ENCODE assay signal across 8 mouse cellular contexts in genomic region chr8:104171050-104171620, GRCm38 (mm10). TPM values are rescaled to one million over a fixed set of nuclear protein-coding genes. Genes with fewer than 3 reads are reported as not detected.
DNase-seq lines count a peak whose midpoint lies in the region; ATAC-seq lines count a peak whose summit lies in the region.

No protein-coding gene starts in this region.

- H3K36me3 ChIP-seq in heart, embryonic 11.5 days (ENCODE audit: control insufficient read depth, insufficient read depth, low read length): no peaks in the 10 kb centered on the region
- no peaks in the 10 kb centered on the region for H3K36me3 ChIP-seq in hindbrain, embryonic 11.5 days (ENCODE audit: control insufficient read depth, insufficient read depth, low read length)
- H3K36me3 ChIP-seq in midbrain, embryonic 11.5 days (ENCODE audit: control insufficient read depth, insufficient read depth, low read length): no peaks in the 10 kb centered on the region

- H3K27ac ChIP-seq in heart, embryonic 11.5 days (ENCODE audit: low read depth, low read length): no peak overlapping the region
- H3K27ac ChIP-seq in hindbrain, embryonic 11.5 days (ENCODE audit: low read depth, low read length): no peak overlapping the region
- no peak overlapping the region for H3K27ac ChIP-seq in midbrain, embryonic 11.5 days (ENCODE audit: low read depth, low read length)

- DNase-seq in heart, adult 18-20 months: no peak
- DNase-seq in ZHBTc4 (ENCODE audit: low read depth, low spot score): peak; percentile 12
- no peak for DNase-seq in hindbrain, embryonic 11.5 days (ENCODE audit: low spot score)
- peak; percentile 93 for DNase-seq in midbrain, embryonic 11.5 days (ENCODE audit: low spot score, missing footprints)
- no peak for DNase-seq in left cerebral cortex, postnatal 36 days (ENCODE audit: low spot score in 2 of 2)
- no peak for DNase-seq in thymus, postnatal 0 days (ENCODE audit: low spot score)

- peaks cover 55% of the 10 kb centered on the region for H3K27me3 ChIP-seq in heart, embryonic 11.5 days (ENCODE audit: control insufficient read depth, insufficient read depth, low read length)
- peaks cover 31% of the 10 kb centered on the region for H3K27me3 ChIP-seq in hindbrain, embryonic 11.5 days (ENCODE audit: control insufficient read depth, insufficient read depth, low read length)
- peaks cover 39% of the 10 kb centered on the region for H3K27me3 ChIP-seq in midbrain, embryonic 11.5 days (ENCODE audit: control insufficient read depth, insufficient read depth, low read length)

- no peaks in the 10 kb centered on the region for H3K9me3 ChIP-seq in heart, embryonic 11.5 days (replicated peaks; ENCODE audit: control insufficient read depth, low read length)
- H3K9me3 ChIP-seq in hindbrain, embryonic 11.5 days (ENCODE audit: control insufficient read depth, low read length): no peaks in the 10 kb centered on the region
- H3K9me3 ChIP-seq in midbrain, embryonic 11.5 days (ENCODE audit: control insufficient read depth, low read length): no peaks in the 10 kb centered on the region

- intact Hi-C loops in left cerebral cortex, postnatal 36 days (cut with DNase I): no loop called here

- H3K4me3 ChIP-seq in heart, embryonic 11.5 days (ENCODE audit: low read depth, low read length): peak overlapping the region; percentile 68
- H3K4me3 ChIP-seq in hindbrain, embryonic 11.5 days (ENCODE audit: low read depth, low read length): peak overlapping the region; percentile 71
- peak overlapping the region; percentile 67 for H3K4me3 ChIP-seq in midbrain, embryonic 11.5 days (ENCODE audit: low read depth, low read length)

- H3K4me1 ChIP-seq in heart, embryonic 11.5 days (ENCODE audit: control insufficient read depth, insufficient read depth, low read length): no peaks in the 10 kb centered on the region
- no peaks in the 10 kb centered on the region for H3K4me1 ChIP-seq in hindbrain, embryonic 11.5 days (replicated peaks; ENCODE audit: control insufficient read depth, insufficient read depth, low read length)
- H3K4me1 ChIP-seq in midbrain, embryonic 11.5 days (ENCODE audit: control insufficient read depth, insufficient read depth, low read length): no peaks in the 10 kb centered on the region; the same call in none of the 2 replicates

- H3K9ac ChIP-seq in heart, embryonic 11.5 days (ENCODE audit: low read depth, low read length): peak overlapping the region; percentile 67
- H3K9ac ChIP-seq in hindbrain, embryonic 11.5 days (ENCODE audit: low read depth, low read length): peak overlapping the region; percentile 77
- peak overlapping the region; percentile 73 for H3K9ac ChIP-seq in midbrain, embryonic 11.5 days (ENCODE audit: low read length)

- ATAC-seq in heart, embryonic 11.5 days (replicated peaks; ENCODE audit: insufficient number of reproducible peaks, low FRiP score, low TSS enrichment): no peak
- ATAC-seq in hindbrain, embryonic 11.5 days (ENCODE audit: low FRiP score): peak; percentile 45
- ATAC-seq in midbrain, embryonic 11.5 days (ENCODE audit: low FRiP score): no peak; the same call in 1 of the 2 replicates
- ATAC-seq in monocyte, adult 5-6 weeks (replicated peaks; ENCODE audit: insufficient number of reproducible peaks, low FRiP score, low TSS enrichment, poor library complexity, severe bottlenecking): no peak

- 4% methylated on average over 32 of the region's 32 CpGs for WGBS in heart, embryonic 11.5 days (ENCODE audit: insufficient replicate concordance)
- WGBS in hindbrain, embryonic 11.5 days: 4% methylated on average over 32 of the region's 32 CpGs
- 5% methylated on average over 32 of the region's 32 CpGs for WGBS in midbrain, embryonic 11.5 days

- peak overlapping the region; percentile 100 for H3K4me2 ChIP-seq in heart, embryonic 11.5 days
- H3K4me2 ChIP-seq in hindbrain, embryonic 11.5 days (replicated peaks; ENCODE audit: low read depth, low read length): peak overlapping the region; percentile 100
- H3K4me2 ChIP-seq in midbrain, embryonic 11.5 days: peak overlapping the region; percentile 96

RNA-seq across cellular contexts. Expression of gene Bean1, which starts 0.9 kb away (rescaled TPM):
- 0.16 and 0.20 TPM in 2 replicates for polyA plus RNA-seq in heart, embryonic 11.5 days (2014; fragmentation: Nextera tagmentation; extraction: Ambion mirVana)
- total RNA-seq in heart, adult 18-20 months (2021): 1 to 10 TPM; 1.5 to 1.8 TPM
- 0.71 and 0.88 TPM in 2 replicates for polyA plus RNA-seq in hindbrain, embryonic 11.5 days (2014; fragmentation: Nextera tagmentation; extraction: Ambion mirVana)
- polyA plus RNA-seq in midbrain, embryonic 11.5 days (2014; fragmentation: Nextera tagmentation; extraction: Ambion mirVana): 0.63 and 0.66 TPM in 2 replicates
- 10 to 100 TPM; 11.0 to 11.6 TPM for total RNA-seq in left cerebral cortex, postnatal 36 days (2021)
- 0.19 TPM in 1 of 3 replicates, not detected in the others for total RNA-seq in monocyte, adult 5-6 weeks (2017)
- polyA plus RNA-seq in thymus, postnatal 0 days (2015; fragmentation: Nextera tagmentation; extraction: Ambion mirVana): 0.28 and 0.40 TPM in 2 replicates

Comparison
In these comparisons a context has a peak if more than half of its experiments do, and no peak if none do; other contexts are left out.
1. DNase-seq: peak in ZHBTc4 (single experiment) and midbrain, embryonic 11.5 days (single experiment); none in heart, adult 18-20 months (0 of 2), hindbrain, embryonic 11.5 days (single experiment), left cerebral cortex, postnatal 36 days (0 of 2) and thymus, postnatal 0 days (single experiment).
2. Peak in every context shown above with its lines, with median percentiles within 50 percentile points of each other: H3K4me2 ChIP-seq, H3K4me3 ChIP-seq and H3K9ac ChIP-seq.